Mouse (Mus musculus) heart, adult 11 months (tissue): ENCODE results near the gene Pfkfb3.

Experiments used
- DNase-seq: peaks from one replicate; pipeline ENCODE4 v3.0.0; 2022

Pfkfb3 gene

GRCm38 (mm10) chr2:11501301-11502254 is 52.3 kb downstream of the Pfkfb3 start:
- peak; percentile 99 for DNase-seq

- DNase-seq, result peak; percentile 95
These were observed 53.2 kb downstream of the Pfkfb3 start for GRCm38 (mm10) chr2:11500666-11501065.

- peak; percentile 97 for DNase-seq
These were observed 57.3 kb downstream of the Pfkfb3 start for GRCm38 (mm10) chr2:11496601-11497031.

- peak; percentile 97 for DNase-seq
These were observed 59.0 kb downstream of the Pfkfb3 start for GRCm38 (mm10) chr2:11494841-11495255.

GRCm38 (mm10) chr2:11492855-11493254 is 61.0 kb downstream of the Pfkfb3 start:
- DNase-seq, result no peak

GRCm38 (mm10) chr2:11491471-11491870 is 62.4 kb downstream of the Pfkfb3 start:
- peak; percentile 60 for DNase-seq

GRCm38 (mm10) chr2:11490554-11490953 is 63.3 kb downstream of the Pfkfb3 start:
- peak; percentile 63 for DNase-seq

- no peak for DNase-seq
These were observed 70.7 kb downstream of the Pfkfb3 start for GRCm38 (mm10) chr2:11483226-11483625.

GRCm38 (mm10) chr2:11482364-11482763 is 71.5 kb downstream of the Pfkfb3 start:
- DNase-seq, result peak; percentile 68

- DNase-seq, result peak; percentile 73
These were observed 74.9 kb downstream of the Pfkfb3 start for GRCm38 (mm10) chr2:11478960-11479359.

GRCm38 (mm10) chr2:11475316-11475715 is 78.6 kb downstream of the Pfkfb3 start:
- peak; percentile 28 for DNase-seq

GRCm38 (mm10) chr2:11464661-11465099 is 89.2 kb downstream of the Pfkfb3 start:
- DNase-seq, result peak; percentile 82

GRCm38 (mm10) chr2:11460976-11461375 is 92.9 kb downstream of the Pfkfb3 start:
- no peak for DNase-seq

GRCm38 (mm10) chr2:11458494-11458893 is 95.4 kb downstream of the Pfkfb3 start:
- no peak for DNase-seq

GRCm38 (mm10) chr2:11457904-11458303 is 96.0 kb downstream of the Pfkfb3 start:
- DNase-seq, result peak; percentile 61

- peak; percentile 66 for DNase-seq
These were observed 105.2 kb downstream of the Pfkfb3 start for GRCm38 (mm10) chr2:11448711-11449110.

- DNase-seq, result peak; percentile 96
These were observed 106.0 kb downstream of the Pfkfb3 start for GRCm38 (mm10) chr2:11447865-11448264.

- DNase-seq, result peak; percentile 39
These were observed 108.2 kb downstream of the Pfkfb3 start for GRCm38 (mm10) chr2:11445722-11446121.

- peak; percentile 89 for DNase-seq
These were observed 112.0 kb downstream of the Pfkfb3 start for GRCm38 (mm10) chr2:11441864-11442263.

GRCm38 (mm10) chr2:11438231-11438954 is 115.5 kb downstream of the Pfkfb3 start:
- peak; percentile 63 for DNase-seq

- peak; percentile 39 for DNase-seq
These were observed 117.5 kb downstream of the Pfkfb3 start for GRCm38 (mm10) chr2:11436353-11436752.

GRCm38 (mm10) chr2:11433353-11433752 is 120.5 kb downstream of the Pfkfb3 start:
- DNase-seq, result no peak

- peak; percentile 99 for DNase-seq
These were observed 124.3 kb downstream of the Pfkfb3 start for GRCm38 (mm10) chr2:11429538-11429937.

GRCm38 (mm10) chr2:11428621-11429020 is 125.3 kb downstream of the Pfkfb3 start:
- DNase-seq, result peak; percentile 85
